Mouse (Mus musculus): ENCODE results near the gene Ripor3.

DNA sequence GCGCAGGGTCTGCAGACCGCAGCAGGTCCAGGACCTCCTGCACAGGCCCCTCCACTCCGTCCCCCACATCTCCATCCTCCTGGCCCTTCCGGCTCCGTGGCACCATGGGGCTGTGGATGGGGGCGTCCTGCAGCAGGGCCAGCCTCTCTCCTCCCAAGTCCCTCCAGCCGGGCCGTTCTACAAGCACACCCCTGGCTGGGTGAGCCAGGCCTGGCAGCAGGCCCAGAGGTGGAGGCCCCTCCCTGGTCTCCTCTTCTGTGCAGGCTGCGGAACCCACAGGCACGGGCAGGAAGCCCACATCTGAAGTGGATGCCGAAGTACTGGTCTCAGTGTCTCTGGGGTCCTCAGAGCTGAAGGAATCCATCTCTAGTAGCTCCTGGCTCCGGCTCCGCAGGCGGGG is 21.1 kb downstream of the Ripor3 start:
- TF ChIP-seq CTCF (conservative IDR thresholded peaks at IDR 0.05 in 1 of 2, IDR thresholded peaks at IDR 0.05 in 1 of 2; ENCODE audit: low read depth in 2 of 2, low read length in 2 of 2): no peak
- no peak for TF ChIP-seq MYC (IDR thresholded peaks at IDR 0.05; ENCODE audit: low read depth, low read length)

Data from CH12.LX (cell line).